Mouse (Mus musculus) embryonic stem cell, embryonic (primary cell): ENCODE results near the gene Cpsf3.

Experiments
- CTCF ChIA-PET, 4 experiments: fragments of 300-600 bp in 2 of 4; fragments of 350-600 bp in 2 of 4; sonication (Branson Sonifier 250); formaldehyde crosslinking; loops; one replicate each; lab custom pipeline; 2022; ENCODE audit warnings: inconsistent platforms in 2 of 4; lab: Charles Lee
- POLR2A ChIA-PET, 4 experiments: fragments of 300-600 bp in 2 of 4; fragments of 350-600 bp in 2 of 4; sonication (Branson Sonifier 250); formaldehyde crosslinking; loops; one replicate each; lab custom pipeline; 2022; ENCODE audit warnings: antibody characterized with exemption in 4 of 4, inconsistent platforms in 1 of 4; lab: Charles Lee

The Cpsf3 gene

DNA sequence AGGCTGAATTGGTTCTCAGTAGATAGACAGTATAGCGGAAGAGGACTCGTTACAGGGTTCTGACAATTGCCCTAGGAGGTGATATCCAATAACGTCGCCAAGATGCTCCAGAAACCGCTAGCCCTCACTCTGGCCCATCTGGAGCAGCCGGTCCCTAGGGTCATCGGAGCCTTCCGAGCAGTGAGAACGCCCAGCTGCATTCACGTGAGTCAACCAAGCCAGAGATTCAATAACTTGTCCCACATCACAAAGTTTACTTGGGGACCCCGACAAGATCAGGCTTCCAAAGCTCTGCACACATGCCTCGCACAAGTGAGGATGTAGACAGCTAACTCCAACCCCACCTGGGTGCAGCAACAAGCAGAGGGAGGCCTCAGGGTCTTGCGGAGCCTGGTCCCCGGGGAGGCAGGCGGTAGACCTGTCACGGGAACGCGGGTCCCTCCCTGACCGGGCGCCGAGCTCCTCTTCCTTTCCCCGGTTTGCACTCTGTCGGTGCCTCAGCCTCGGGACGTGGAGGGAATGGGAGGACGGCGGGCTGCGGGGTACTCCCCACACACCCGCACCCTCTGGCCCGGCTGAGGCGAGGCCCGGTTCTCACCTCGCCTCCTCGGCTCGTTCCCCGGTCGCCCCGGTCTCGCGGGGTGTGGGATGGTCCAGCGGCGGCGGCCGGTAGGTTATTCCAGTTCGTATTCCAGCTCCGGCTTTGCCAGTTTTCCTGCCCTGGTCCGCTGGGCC, 484 bp downstream of the Cpsf3 start:
- ChIA-PET POLR2A (interaction anchor here in 3 of 4 experiments (0.6 to 8.2 kb wide), 55 partner anchors 8 to 371 kb away, joined by 3 to 78 read pairs (median 4); partner anchors contain the start of genes Iah1 (in 3 of the 3), Ywhaq (in 3 of the 3) and Adam17 (in 2 of the 3)), CTCF (interaction anchor here in 3 of 4 experiments (0.6 to 1.7 kb wide), 13 partner anchors 8 to 208 kb away, joined by 3 to 5 read pairs (median 4); partner anchors contain the start of genes Adam17 (in 1 of the 3) and Iah1 (in 1 of the 3))

DNA sequence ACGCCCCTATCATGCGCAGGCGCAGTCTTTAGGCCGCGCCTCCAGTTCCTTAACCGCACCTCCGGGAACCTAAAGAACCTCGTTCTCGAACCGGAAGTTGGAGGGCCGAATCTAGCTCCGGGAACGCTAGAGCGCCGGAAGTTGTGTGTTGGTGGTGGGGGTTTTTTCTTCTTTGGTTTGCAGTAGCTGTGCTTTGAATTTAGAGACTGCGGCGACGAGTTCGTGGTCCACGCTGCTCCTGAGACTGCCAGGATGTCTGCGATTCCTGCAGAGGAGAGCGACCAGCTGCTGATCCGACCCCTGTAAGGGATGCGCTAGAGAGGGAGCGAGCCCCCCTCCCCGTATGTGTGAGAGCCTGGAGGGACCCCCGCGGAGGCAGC, 1.0 kb downstream of the Cpsf3 start, which contains the start of gene Itgb1bp1:
Gene Itgb1bp1 (minus strand): TSS at position 42 of the 380 bp plus-strand sequence.
- POLR2A ChIA-PET: interaction anchor here in 3 of 4 experiments (0.6 to 8.2 kb wide), 56 partner anchors 8 to 372 kb away, joined by 3 to 78 read pairs (median 4); partner anchors contain the start of genes Iah1 (in 3 of the 3), Ywhaq (in 3 of the 3) and Adam17 (in 2 of the 3)
- CTCF ChIA-PET: interaction anchor here in 3 of 4 experiments (0.6 to 1.7 kb wide), 10 partner anchors 12 to 174 kb away, joined by 3 to 5 read pairs (median 4); partner anchors contain the start of genes Adam17 (in 1 of the 3) and Iah1 (in 1 of the 3)

DNA sequence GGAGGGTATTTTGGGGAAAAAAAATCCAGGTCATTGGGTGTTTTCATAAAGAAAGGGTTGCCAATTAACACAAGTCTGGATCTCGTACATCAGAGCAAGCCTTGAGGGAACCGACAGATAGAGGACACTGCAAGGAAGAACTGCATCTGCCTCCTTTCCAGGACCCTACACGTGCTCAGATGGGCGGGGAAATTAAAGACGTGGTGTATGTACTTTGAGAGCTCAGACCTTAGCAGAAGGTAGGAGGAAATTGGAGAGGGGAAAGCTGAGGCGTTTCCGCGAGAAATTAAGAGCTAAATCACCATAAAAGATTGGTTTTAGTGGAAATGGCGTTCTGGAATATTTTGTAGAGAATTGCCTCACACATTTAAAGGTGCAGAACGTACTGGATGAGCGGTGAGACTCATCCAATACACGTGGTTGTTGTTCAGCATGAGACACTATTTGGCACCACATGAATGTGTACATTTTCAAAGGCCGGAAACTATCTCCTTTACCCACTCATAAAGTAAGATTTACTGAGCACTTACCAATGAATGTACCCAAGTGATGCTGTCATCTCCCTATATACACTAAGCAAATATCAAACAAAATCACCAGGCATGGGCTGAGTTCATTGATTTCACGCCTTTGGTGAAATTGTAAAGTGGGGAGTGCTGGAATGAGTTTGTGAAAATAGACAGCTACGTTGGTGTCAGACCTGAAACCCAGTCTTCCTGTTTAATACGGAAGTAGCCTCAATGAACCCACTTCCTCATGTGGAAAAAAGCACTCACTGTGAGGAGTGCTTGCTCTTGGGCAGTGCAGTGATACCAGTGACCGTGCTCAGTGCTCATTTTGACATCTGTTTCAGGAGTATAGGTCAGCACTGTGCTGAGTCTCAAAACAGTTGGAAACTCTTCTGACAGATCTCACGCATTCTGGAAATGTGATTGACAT, 1.8 kb downstream of the Cpsf3 start:
- POLR2A ChIA-PET: interaction anchor here in 3 of 4 experiments (0.6 to 8.2 kb wide), 48 partner anchors 8 to 373 kb away, joined by 3 to 78 read pairs (median 5); partner anchors contain the start of genes Iah1 (in 3 of the 3), Ywhaq (in 3 of the 3) and Adam17 (in 1 of the 3)
- CTCF ChIA-PET: interaction anchor here in 1 of 4 experiments (1.1 to 1.7 kb wide), 3 partner anchors 29 to 86 kb away, joined by 3 to 5 read pairs (median 4); partner anchors contain the start of genes Adam17 and Iah1

DNA sequence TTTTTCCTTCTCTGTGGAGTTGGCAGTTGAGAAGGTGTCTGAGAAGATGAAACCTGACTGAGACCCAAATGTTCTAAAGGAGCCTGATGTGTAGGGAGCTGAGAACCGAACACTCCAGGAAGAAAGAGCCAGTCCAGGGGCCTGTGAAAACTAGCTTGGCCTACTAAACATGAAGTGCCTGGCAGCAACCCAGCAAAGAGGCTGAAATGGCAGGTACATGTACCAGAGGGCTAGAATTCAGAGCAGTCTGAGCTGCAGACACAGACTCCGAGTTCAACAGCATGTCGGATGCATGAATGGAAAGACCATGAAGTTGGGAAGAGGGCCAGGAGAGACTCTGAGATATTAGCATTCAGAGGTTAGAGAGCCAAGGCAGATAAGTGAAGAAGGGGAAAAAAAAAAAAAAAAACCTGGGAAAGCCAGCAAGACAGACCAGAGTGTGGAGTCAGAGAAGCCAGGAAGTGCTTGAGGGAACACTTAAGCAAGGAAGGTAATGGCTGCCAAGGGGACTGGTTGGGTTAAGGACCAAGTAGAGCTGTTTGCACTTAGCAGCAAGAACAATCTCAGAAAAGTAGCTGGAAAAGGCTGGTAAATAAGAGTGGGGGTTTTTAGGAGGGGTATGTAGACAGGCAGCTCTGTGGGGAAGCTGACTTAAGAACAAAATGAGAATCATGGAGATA, 3.7 kb downstream of the Cpsf3 start:
- POLR2A ChIA-PET: interaction anchor here in 2 of 4 experiments (1.1 to 8.2 kb wide), 15 partner anchors 13 to 176 kb away, joined by 3 to 78 read pairs (median 5); partner anchors contain the start of genes Iah1 (in 2 of the 2) and Ywhaq (in 2 of the 2)

DNA sequence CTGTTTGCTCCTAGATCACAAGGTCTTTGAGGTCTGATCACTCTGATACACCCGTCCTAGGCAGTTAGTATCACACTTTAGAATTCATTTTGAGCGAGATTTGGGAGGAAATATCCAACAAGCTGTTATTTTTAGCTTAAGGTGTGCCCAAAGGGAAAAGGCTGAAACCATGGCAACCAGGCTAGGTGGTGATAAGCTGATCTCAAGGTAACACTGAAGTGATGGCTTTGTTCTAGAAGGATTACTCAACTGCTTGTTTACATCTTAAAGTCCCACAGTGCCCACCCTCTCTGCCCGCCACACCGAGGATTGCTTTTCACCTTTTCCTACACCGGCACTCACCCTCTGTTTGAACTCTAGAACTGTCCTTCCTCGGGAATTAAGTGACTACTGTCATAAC, 4.5 kb downstream of the Cpsf3 start:
- CTCF ChIA-PET: no interaction called here
- POLR2A ChIA-PET: interaction anchor here in 3 of 4 experiments (0.6 to 8.2 kb wide), 14 partner anchors 12 to 177 kb away, joined by 3 to 78 read pairs (median 4); partner anchors contain the start of genes Iah1 (in 2 of the 3) and Ywhaq (in 1 of the 3)

More for the DNA sequence above, 3.7 kb downstream of the Cpsf3 start:
- CTCF ChIA-PET: no interaction called here

DNA sequence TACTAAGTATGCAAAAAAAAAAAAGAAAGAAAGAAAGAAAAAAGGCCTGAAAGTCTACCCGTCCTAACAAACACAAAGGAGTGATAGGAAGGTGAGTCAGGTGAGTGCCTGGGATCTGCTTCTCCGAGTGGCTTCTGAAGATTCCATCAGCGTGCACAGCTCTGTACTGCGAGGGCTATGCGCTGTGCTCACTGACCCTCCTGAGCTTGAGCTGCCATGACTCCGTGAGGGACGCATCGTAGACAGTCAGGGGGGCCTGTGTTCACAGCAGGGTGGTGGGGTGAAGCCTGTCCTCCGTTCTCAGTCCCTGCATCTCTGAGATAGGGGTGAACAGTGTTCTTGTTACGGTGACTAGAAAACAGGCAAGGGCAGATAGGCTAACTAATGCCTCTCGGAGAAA, 13.7 kb downstream of the Cpsf3 start:
- ChIA-PET POLR2A (interaction anchor here in 2 of 4 experiments (0.7 to 1.9 kb wide), 4 partner anchors 12 to 170 kb away, joined by 3 to 7 read pairs (median 5); partner anchors contain the start of gene Itgb1bp1 (in 1 of the 2)), CTCF (no interaction called here)

DNA sequence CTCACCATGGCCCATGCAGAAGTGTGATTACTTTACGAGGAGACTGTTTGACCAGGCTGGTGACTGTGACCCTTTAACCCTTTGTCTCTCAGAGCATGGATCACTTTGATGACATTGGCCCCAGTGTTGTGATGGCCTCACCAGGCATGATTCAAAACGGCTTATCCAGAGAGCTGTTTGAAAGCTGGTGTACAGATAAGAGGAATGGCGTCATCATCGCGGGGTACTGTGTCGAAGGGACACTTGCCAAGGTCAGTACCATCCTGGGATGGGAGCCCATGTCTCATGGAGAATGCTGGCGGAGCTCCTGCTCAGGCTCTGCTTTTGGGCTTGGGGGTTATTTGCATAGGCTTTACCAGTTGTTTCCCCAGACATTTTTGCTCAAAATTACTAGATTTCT, 16.1 kb downstream of the Cpsf3 start:
- POLR2A ChIA-PET: interaction anchor here in 3 of 4 experiments (1.0 to 3.8 kb wide), 8 partner anchors 9 to 71 kb away, joined by 3 to 13 read pairs (median 4); partner anchors contain the start of genes Iah1 (in 2 of the 3), Adam17 (in 1 of the 3), Cpsf3 (in 1 of the 3) and Itgb1bp1 (in 1 of the 3)
- CTCF ChIA-PET: interaction anchor here in 2 of 4 experiments (0.7 to 1.0 kb wide), 2 partner anchors 17 to 67 kb away, joined by 3 to 7 read pairs; no protein-coding TSS in a partner anchor

DNA sequence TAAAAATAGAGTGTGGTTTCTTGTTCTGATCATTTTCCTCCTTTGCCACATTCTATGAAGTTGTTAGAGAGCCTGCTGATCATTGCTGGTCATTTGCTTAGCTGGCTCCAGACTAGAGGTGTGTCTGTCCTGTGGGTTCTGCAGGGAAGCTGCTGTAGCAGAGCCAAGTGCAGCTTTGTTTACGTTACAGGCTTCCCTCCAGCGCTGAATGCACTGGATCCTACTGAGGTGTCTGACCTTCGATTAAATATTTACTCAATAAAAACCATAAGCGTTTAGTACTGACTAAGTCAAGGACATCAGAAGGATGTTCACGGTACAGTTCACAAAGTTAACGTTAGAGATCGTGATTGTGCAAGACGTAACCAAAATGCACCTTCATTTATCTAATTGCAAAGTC, 16.7 kb downstream of the Cpsf3 start:
- POLR2A ChIA-PET: interaction anchor here in 3 of 4 experiments (0.9 to 3.8 kb wide), 11 partner anchors 9 to 72 kb away, joined by 3 to 13 read pairs (median 3); partner anchors contain the start of genes Adam17 (in 2 of the 3), Iah1 (in 2 of the 3), Cpsf3 (in 1 of the 3) and Itgb1bp1 (in 1 of the 3)
- CTCF ChIA-PET: interaction anchor here in 2 of 4 experiments (0.6 to 1.0 kb wide), 2 partner anchors 16 to 26 kb away, joined by 3 read pairs; no protein-coding TSS in a partner anchor

DNA sequence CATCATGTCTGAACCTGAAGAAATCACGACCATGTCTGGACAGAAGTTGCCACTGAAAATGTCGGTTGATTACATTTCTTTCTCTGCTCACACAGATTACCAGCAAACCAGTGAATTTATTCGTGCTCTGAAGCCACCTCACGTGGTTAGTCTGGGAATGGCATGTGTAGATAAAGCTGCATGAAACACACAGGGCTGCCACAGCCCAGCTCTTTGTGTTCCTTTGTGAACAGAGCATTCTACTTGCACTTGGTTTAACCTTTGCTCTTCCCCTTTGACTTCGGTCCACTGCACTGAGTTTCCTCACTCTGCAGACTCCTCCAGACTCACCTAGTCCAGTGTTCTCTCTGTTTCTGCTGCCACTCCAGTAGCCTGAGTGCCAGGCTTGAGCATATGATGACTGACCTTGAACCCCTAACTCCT, 17.2 kb downstream of the Cpsf3 start:
- CTCF ChIA-PET: interaction anchor here in 2 of 4 experiments (0.6 to 1.0 kb wide), 2 partner anchors 16 to 25 kb away, joined by 3 read pairs; no protein-coding TSS in a partner anchor
- POLR2A ChIA-PET: interaction anchor here in 2 of 4 experiments (0.9 to 3.8 kb wide), 10 partner anchors 8 to 71 kb away, joined by 3 to 13 read pairs (median 4); partner anchors contain the start of genes Adam17 (in 1 of the 2), Cpsf3 (in 1 of the 2), Iah1 (in 1 of the 2) and Itgb1bp1 (in 1 of the 2)

DNA sequence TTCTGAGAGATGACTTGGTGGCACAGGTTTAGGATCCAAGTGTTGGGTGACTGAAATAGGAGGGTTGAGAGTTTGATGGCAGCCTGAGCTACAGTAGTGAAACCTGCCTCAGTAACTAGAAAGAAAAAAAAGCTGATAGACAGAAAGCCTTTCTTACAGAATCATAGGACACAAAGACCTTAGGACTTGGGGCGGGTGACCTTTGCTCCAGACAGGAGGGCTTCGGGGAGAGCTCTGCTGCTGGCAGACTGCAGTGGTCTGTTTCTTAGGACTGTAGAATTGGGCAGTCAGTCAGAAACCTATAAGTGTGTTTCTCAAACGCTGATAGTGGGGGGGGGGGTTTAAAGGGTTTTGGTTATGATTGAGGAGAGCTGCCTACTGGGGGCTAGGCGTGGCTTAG, 20.6 kb downstream of the Cpsf3 start:
- ChIA-PET CTCF (interaction anchor here in 2 of 4 experiments (0.6 to 1.6 kb wide), 5 partner anchors 12 to 70 kb away, joined by 3 to 6 read pairs (median 4); partner anchors contain the start of gene Adam17 (in 1 of the 2)), POLR2A (interaction anchor here (0.6 to 3.7 kb wide), 13 partner anchors 11 to 170 kb away, joined by 3 to 47 read pairs (median 3); partner anchors contain the start of genes Cpsf3 (in 1 of the 4), Iah1 (in 1 of the 4) and Itgb1bp1 (in 1 of the 4))

DNA sequence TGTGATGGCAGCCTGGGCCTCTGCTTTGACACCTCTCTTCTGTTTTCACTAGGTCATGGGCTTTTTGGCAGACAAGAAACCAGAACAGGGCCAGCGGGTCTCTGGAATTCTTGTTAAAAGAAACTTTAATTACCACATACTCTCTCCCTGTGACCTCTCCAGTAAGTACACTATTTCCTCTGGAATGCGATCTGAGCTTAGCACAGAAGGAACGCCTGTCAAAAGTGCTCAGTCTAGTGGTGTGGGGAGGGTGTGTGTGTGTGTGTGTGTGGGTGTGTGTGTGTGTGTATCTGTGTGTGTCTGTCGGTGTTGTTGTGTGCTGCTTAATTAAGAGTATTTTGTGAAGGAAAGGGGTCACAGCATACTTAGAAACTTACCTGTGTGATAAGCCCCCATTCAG, 21.5 kb downstream of the Cpsf3 start:
- ChIA-PET POLR2A (interaction anchor here in 3 of 4 experiments (1.3 to 3.7 kb wide), 4 partner anchors 10 to 25 kb away, joined by 3 to 47 read pairs (median 9); partner anchors contain the start of genes Cpsf3 (in 1 of the 3), Iah1 (in 1 of the 3) and Itgb1bp1 (in 1 of the 3)), CTCF (interaction anchor here in 2 of 4 experiments (0.5 to 1.6 kb wide), 3 partner anchors 12 to 109 kb away, joined by 3 to 8 read pairs (median 6); no protein-coding TSS in a partner anchor)

DNA sequence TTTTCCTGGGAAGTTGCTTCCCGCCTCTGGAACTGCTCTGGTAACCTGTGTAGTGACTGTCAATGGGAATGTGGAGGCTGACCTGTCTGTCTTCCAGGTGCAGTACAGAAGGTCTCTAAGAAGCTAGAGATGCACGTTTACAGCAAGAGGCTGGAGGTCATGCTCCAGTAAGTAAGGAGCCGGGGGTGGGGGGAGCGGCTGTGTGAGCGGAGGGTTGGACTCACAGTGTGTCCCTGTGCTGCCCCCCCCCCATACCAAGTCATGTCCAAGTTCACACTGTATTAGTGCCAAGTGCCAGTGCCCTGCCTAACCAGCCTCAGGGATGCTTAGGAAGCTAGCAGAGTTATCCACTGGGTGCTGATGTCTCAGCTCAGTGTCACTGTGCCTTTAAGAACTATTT, 27.0 kb downstream of the Cpsf3 start:
- POLR2A ChIA-PET: interaction anchor here in 2 of 4 experiments (0.9 to 8.7 kb wide), 7 partner anchors 8 to 50 kb away, joined by 3 to 78 read pairs (median 4); partner anchors contain the start of genes Cpsf3 (in 1 of the 2) and Itgb1bp1 (in 1 of the 2)
- CTCF ChIA-PET: no interaction called here

DNA sequence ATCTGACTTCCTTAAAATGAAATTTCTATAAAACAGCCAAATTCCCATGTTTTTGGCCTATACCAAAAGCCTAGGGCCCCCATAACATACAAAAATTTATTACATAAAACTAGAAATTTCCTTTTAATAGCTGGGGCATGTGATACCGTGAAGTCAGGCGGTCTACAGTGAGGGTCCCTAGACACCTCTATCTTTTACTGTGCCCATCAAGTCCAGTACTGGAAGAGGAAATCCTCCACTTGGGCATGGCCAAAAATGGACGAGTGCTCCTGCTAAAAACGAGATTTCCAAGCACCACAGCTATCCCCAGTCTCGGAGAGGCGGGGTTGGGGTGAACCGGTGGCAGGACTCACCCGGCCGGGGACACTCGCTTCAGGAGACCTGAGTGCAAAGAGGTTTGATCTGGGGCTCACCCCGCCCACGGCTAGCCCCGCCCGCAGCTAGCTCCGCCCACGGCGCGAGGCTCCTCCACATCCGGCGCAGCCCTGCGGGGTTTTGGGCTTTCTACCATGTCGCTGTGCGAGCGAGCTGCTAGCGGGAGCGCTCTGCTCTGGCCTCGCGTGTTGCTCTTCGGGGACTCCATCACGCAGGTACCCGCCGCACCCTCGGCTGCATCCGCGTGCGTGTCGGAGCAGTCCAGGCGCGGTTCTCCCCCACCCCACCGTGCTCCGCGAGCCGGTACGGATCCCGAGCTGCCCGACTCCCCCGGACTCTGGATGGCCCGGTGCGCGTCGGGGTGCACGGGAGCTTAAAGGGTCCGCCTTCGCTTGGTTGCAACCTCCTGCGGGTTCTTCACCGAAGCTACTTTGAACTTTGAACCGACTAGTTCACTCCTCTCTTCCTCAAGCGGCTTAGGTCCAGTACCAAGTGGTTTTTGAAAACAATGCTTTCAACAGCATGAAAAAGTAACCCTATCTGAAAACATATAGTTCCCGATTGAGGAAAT, 31.0 kb downstream of the Cpsf3 start, which contains the start of gene Iah1:
Gene Iah1 (plus strand): TSS at position 467 of the 946 bp plus-strand sequence.
- CTCF ChIA-PET: interaction anchor here in 3 of 4 experiments (0.5 to 1.5 kb wide), 8 partner anchors 9 to 205 kb away, joined by 3 to 4 read pairs (median 3); partner anchors contain the start of gene Itgb1bp1 (in 1 of the 3)
- POLR2A ChIA-PET: interaction anchor here in 3 of 4 experiments (0.5 to 8.7 kb wide), 55 partner anchors 10 to 253 kb away, joined by 3 to 78 read pairs (median 4); partner anchors contain the start of genes Itgb1bp1 (in 3 of the 3), Cpsf3 (in 2 of the 3), Ywhaq (in 2 of the 3) and Adam17 (in 1 of the 3)

DNA sequence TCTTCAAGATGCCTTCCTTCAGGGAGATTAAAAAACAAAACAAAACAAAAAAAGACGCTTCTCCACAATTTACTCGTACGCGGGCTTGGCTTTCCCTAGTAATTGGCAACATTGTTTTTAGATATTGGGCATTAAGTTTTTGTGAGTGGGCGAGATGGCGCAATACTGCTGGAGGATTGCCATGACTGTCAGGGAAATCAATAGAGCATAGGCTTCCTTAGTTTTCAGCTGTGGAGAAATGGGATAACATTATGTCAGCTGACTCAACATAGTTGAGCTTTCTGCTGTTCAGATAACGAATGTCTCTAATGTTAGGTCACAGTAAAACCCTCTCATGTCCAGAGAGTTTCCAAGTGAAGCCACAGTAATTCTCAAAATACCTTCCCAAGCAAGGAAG, 31.7 kb downstream of the Cpsf3 start:
- ChIA-PET CTCF (interaction anchor here in 3 of 4 experiments (0.6 to 2.1 kb wide), 7 partner anchors 8 to 205 kb away, joined by 3 to 6 read pairs (median 4); partner anchors contain the start of gene Itgb1bp1 (in 1 of the 3)), POLR2A (interaction anchor here in 3 of 4 experiments (0.6 to 8.7 kb wide), 47 partner anchors 9 to 253 kb away, joined by 3 to 78 read pairs (median 4); partner anchors contain the start of genes Itgb1bp1 (in 3 of the 3), Cpsf3 (in 2 of the 3), Adam17 (in 1 of the 3) and Ywhaq (in 1 of the 3))
